Mouse (Mus musculus) intestine, embryonic 15.5 days (tissue): ENCODE measurements around the gene Chst15. TPM values are rescaled to one million over a fixed set of nuclear protein-coding genes. Genes with fewer than 3 reads are reported as not detected.

Experiments
- ATAC-seq: fragments of 200-750 bp; cut with Nextera tagmentation; 2 replicates; pipeline ENCODE4 v1.8.0; 2017; ENCODE audit warnings: moderate TSS enrichment, moderate library complexity
- H3K27ac ChIP-seq: fragments of 300-500 bp; sonication (generic); 2 replicates; pipeline ENCODE4 v1.5.1; 2015; ENCODE audit warnings: mild to moderate bottlenecking, inconsistent platforms
- H3K27me3 ChIP-seq: fragments of 300-500 bp; sonication (generic); replicated peaks from 2 replicates; pipeline ENCODE4 v1.6.1; 2015; ENCODE audit warnings: inconsistent platforms
- H3K36me3 ChIP-seq: fragments of 300-500 bp; sonication (generic); 2 replicates; pipeline ENCODE4 v1.6.1; 2015; ENCODE audit warnings: inconsistent platforms
- H3K4me1 ChIP-seq: fragments of 300-500 bp; sonication (generic); replicated peaks from 2 replicates; pipeline ENCODE4 v1.6.1; 2015; ENCODE audit warnings: inconsistent platforms
- H3K4me2 ChIP-seq: fragments of 300-500 bp; sonication (generic); replicated peaks from 2 replicates; pipeline ENCODE4 v1.6.1; 2015; ENCODE audit warnings: mild to moderate bottlenecking, inconsistent platforms
- H3K4me3 ChIP-seq: fragments of 300-500 bp; sonication (generic); replicated peaks from 2 replicates; pipeline ENCODE4 v1.5.1; 2015; ENCODE audit warnings: inconsistent platforms
- H3K9ac ChIP-seq: fragments of 300-500 bp; sonication (generic); 2 replicates; pipeline ENCODE4 v1.6.1; 2015; ENCODE audit warnings: inconsistent platforms
- H3K9me3 ChIP-seq: fragments of 300-500 bp; sonication (generic); 2 replicates; pipeline ENCODE4 v1.6.1; 2016; ENCODE audit warnings: inconsistent platforms
- WGBS: fragments of 180-500 bp; shearing (Covaris S2); methylation state at CpG from one replicate; pipeline ENCODE4 v1.1.7; 2015; 5-methylcytosine and 5-hydroxymethylcytosine counted together
- polyA plus RNA-seq: library from polyadenylated mRNA; unstranded; fragments of >200 nt; fragmentation: Nextera tagmentation; extraction: Ambion mirVana; gene quantifications from 2 replicates; pipeline ENCODE4 v1.2.1, GENCODE M21; 2015

The Chst15 gene
- polyA plus RNA-seq, 1 experiment from 2014 or later, result 23.1 TPM

GRCm38 (mm10) chr7:132286630-132287339, 30.2 kb downstream of the Chst15 start:
- 10% methylated on average over 14 of the region's 14 CpGs for WGBS
- Histone ChIP-seq H3K4me1 (peaks cover 79% of the 10 kb centered on the region), H3K4me3 (no peak overlapping the region), H3K9me3 (no peaks in the 10 kb centered on the region), H3K36me3 (no peaks in the 10 kb centered on the region), H3K9ac (0 out of 2 replicates have a peak overlapping the region, but pooled peaks have one; percentile 20), H3K27ac (peak overlapping the region; percentile 90), H3K4me2 (peak overlapping the region; percentile 39), H3K27me3 (no peaks in the 10 kb centered on the region)
- peak; percentile 86 for ATAC-seq

GRCm38 (mm10) chr7:132284795-132285194, 32.2 kb downstream of the Chst15 start:
- H3K4me2 ChIP-seq, result no peak overlapping the region
- ATAC-seq, result no peak
- 29% methylated on average over 1 of the region's 1 CpGs for WGBS
- H3K27ac ChIP-seq, result peak overlapping the region; percentile 66
- H3K4me1 ChIP-seq, result peaks cover 70% of the 10 kb centered on the region
- no peak overlapping the region for H3K4me3 ChIP-seq
- H3K9ac ChIP-seq, result 0 out of 2 replicates have a peak overlapping the region, but pooled peaks have one; percentile 20
- no peaks in the 10 kb centered on the region for H3K9me3 ChIP-seq
- H3K27me3 ChIP-seq, result no peaks in the 10 kb centered on the region
- no peaks in the 10 kb centered on the region for H3K36me3 ChIP-seq

- Histone ChIP-seq H3K4me2 (peak overlapping the region; percentile 1; the same call in 1 of the 2 replicates), H3K27me3 (no peaks in the 10 kb centered on the region), H3K36me3 (no peaks in the 10 kb centered on the region), H3K9ac (0 out of 2 replicates have a peak overlapping the region, but pooled peaks have one; percentile 20), H3K27ac (peak overlapping the region; percentile 66), H3K4me1 (peaks cover 66% of the 10 kb centered on the region), H3K4me3 (no peak overlapping the region), H3K9me3 (no peaks in the 10 kb centered on the region)
- ATAC-seq, result no peak
- WGBS, result 39% methylated on average over 7 of the region's 7 CpGs
Measured at GRCm38 (mm10) chr7:132284048-132284737, 32.8 kb downstream of the Chst15 start.

- Histone ChIP-seq H3K9me3 (no peaks in the 10 kb centered on the region), H3K27ac (no peak overlapping the region), H3K4me2 (no peak overlapping the region), H3K36me3 (no peaks in the 10 kb centered on the region), H3K4me1 (peaks cover 51% of the 10 kb centered on the region), H3K4me3 (no peak overlapping the region), H3K9ac (no peak overlapping the region), H3K27me3 (no peaks in the 10 kb centered on the region)
- ATAC-seq, result no peak
- WGBS, result 82% methylated on average over 2 of the region's 2 CpGs
Measured at GRCm38 (mm10) chr7:132282576-132282975, 34.5 kb downstream of the Chst15 start.

GRCm38 (mm10) chr7:132282161-132282560, 34.9 kb downstream of the Chst15 start:
- Histone ChIP-seq H3K4me2 (no peak overlapping the region), H3K27me3 (no peaks in the 10 kb centered on the region), H3K9me3 (no peaks in the 10 kb centered on the region), H3K27ac (no peak overlapping the region), H3K36me3 (no peaks in the 10 kb centered on the region), H3K4me1 (peaks cover 47% of the 10 kb centered on the region), H3K4me3 (no peak overlapping the region), H3K9ac (no peak overlapping the region)
- 80% methylated on average over 3 of the region's 3 CpGs for WGBS
- no peak for ATAC-seq

- Histone ChIP-seq H3K9me3 (no peaks in the 10 kb centered on the region), H3K4me1 (peaks cover 43% of the 10 kb centered on the region), H3K4me2 (no peak overlapping the region), H3K27me3 (no peaks in the 10 kb centered on the region), H3K27ac (no peak overlapping the region), H3K9ac (no peak overlapping the region), H3K4me3 (no peak overlapping the region), H3K36me3 (no peaks in the 10 kb centered on the region)
- WGBS, result 77% methylated on average over 4 of the region's 4 CpGs
- ATAC-seq, result no peak
Measured at GRCm38 (mm10) chr7:132281753-132282152, 35.3 kb downstream of the Chst15 start.

GRCm38 (mm10) chr7:132278658-132279057, 38.4 kb downstream of the Chst15 start:
- Histone ChIP-seq H3K27ac (no peak overlapping the region), H3K27me3 (no peaks in the 10 kb centered on the region), H3K9me3 (no peaks in the 10 kb centered on the region), H3K9ac (no peak overlapping the region), H3K4me3 (no peak overlapping the region), H3K4me1 (peaks cover 14% of the 10 kb centered on the region), H3K36me3 (no peaks in the 10 kb centered on the region), H3K4me2 (no peak overlapping the region)
- 64% methylated on average over 3 of the region's 3 CpGs for WGBS
- no peak for ATAC-seq

- Histone ChIP-seq H3K9ac (no peak overlapping the region), H3K36me3 (no peaks in the 10 kb centered on the region), H3K4me3 (no peak overlapping the region), H3K4me2 (no peak overlapping the region), H3K9me3 (no peaks in the 10 kb centered on the region), H3K4me1 (no peaks in the 10 kb centered on the region), H3K27me3 (no peaks in the 10 kb centered on the region), H3K27ac (no peak overlapping the region)
- no peak for ATAC-seq
- WGBS, result 89% methylated on average over 5 of the region's 5 CpGs
Measured at GRCm38 (mm10) chr7:132276287-132276686, 40.7 kb downstream of the Chst15 start.

GRCm38 (mm10) chr7:132273741-132274513, 43.1 kb downstream of the Chst15 start:
- Histone ChIP-seq H3K36me3 (0 out of 2 replicates have a peak, but pooled peaks cover 3% of the 10 kb centered on the region), H3K9me3 (no peaks in the 10 kb centered on the region), H3K4me1 (0 out of 2 replicates have a peak, but pooled peaks cover 4% of the 10 kb centered on the region), H3K27me3 (no peaks in the 10 kb centered on the region), H3K9ac (no peak overlapping the region), H3K27ac (no peak overlapping the region), H3K4me3 (no peak overlapping the region), H3K4me2 (no peak overlapping the region)
- WGBS, result 77% methylated on average over 2 of the region's 2 CpGs
- ATAC-seq, result no peak

- H3K9ac ChIP-seq, result no peak overlapping the region
- no peak overlapping the region for H3K4me2 ChIP-seq
- H3K4me1 ChIP-seq, result 0 out of 2 replicates have a peak, but pooled peaks cover 4% of the 10 kb centered on the region
- no peak overlapping the region for H3K27ac ChIP-seq
- H3K9me3 ChIP-seq, result no peaks in the 10 kb centered on the region
- 96% methylated on average over 5 of the region's 5 CpGs for WGBS
- 0 out of 2 replicates have a peak, but pooled peaks cover 3% of the 10 kb centered on the region for H3K36me3 ChIP-seq
- ATAC-seq, result no peak
- H3K4me3 ChIP-seq, result no peak overlapping the region
- H3K27me3 ChIP-seq, result no peaks in the 10 kb centered on the region
Measured at GRCm38 (mm10) chr7:132272984-132273383, 44.0 kb downstream of the Chst15 start.

GRCm38 (mm10) chr7:132270364-132270763, 46.7 kb downstream of the Chst15 start:
- 0 out of 2 replicates have a peak, but pooled peaks cover 4% of the 10 kb centered on the region for H3K4me1 ChIP-seq
- H3K27me3 ChIP-seq, result no peaks in the 10 kb centered on the region
- no peak overlapping the region for H3K4me3 ChIP-seq
- 68% methylated on average over 8 of the region's 8 CpGs for WGBS
- no peaks in the 10 kb centered on the region for H3K9me3 ChIP-seq
- no peak for ATAC-seq
- H3K4me2 ChIP-seq, result no peak overlapping the region
- no peak overlapping the region for H3K9ac ChIP-seq
- H3K36me3 ChIP-seq, result peaks cover 13% of the 10 kb centered on the region; the same call in 1 of the 2 replicates
- H3K27ac ChIP-seq, result 0 out of 2 replicates have a peak overlapping the region, but pooled peaks have one; percentile 22

GRCm38 (mm10) chr7:132269661-132270060, 47.4 kb downstream of the Chst15 start:
- Histone ChIP-seq H3K36me3 (peaks cover 13% of the 10 kb centered on the region; the same call in 1 of the 2 replicates), H3K4me2 (no peak overlapping the region), H3K9me3 (no peaks in the 10 kb centered on the region), H3K4me3 (no peak overlapping the region), H3K4me1 (0 out of 2 replicates have a peak, but pooled peaks cover 4% of the 10 kb centered on the region), H3K27ac (no peak overlapping the region), H3K9ac (no peak overlapping the region), H3K27me3 (no peaks in the 10 kb centered on the region)
- 79% methylated on average over 3 of the region's 3 CpGs for WGBS
- no peak for ATAC-seq
